Mouse (Mus musculus): ENCODE measurements around the gene Tapbpl.

Gene Tapbpl

GRCm38 (mm10) chr6:125231117-125232044 is at the start of gene Tapbpl:
Gene Tapbpl, minus strand, starts transcription at chr6:125231860.
- CTCF ChIA-PET: interaction anchor here (0.6 to 2.7 kb wide), 7 partner anchors 12 to 116 kb away, joined by 3 to 10 read pairs (median 3); no protein-coding TSS in a partner anchor
- POLR2A ChIA-PET: interaction anchor here in 3 of 4 experiments (0.6 to 3.8 kb wide), 27 partner anchors 10 to 490 kb away, joined by 3 to 22 read pairs (median 4); partner anchors contain the start of genes Mrpl51 (in 2 of the 3), Ncapd2 (in 2 of the 3), Vamp1 (in 2 of the 3) and Grcc10 (in 1 of the 3)

- CTCF ChIA-PET: interaction anchor here in 2 of 4 experiments (0.9 to 1.1 kb wide), 4 partner anchors 19 to 323 kb away, joined by 3 to 4 read pairs (median 3); no protein-coding TSS in a partner anchor
Measured at GRCm38 (mm10) chr6:125279729-125280128, 48.1 kb upstream of the Tapbpl start.

GRCm38 (mm10) chr6:125274841-125275563 is 43.3 kb upstream of the Tapbpl start:
- CTCF ChIA-PET: interaction anchor here (0.5 to 3.3 kb wide), 79 partner anchors 9 to 893 kb away, joined by 3 to 30 read pairs (median 4); partner anchors contain the start of genes Tuba3a (in 2 of the 4), Lag3 (in 1 of the 4), Lpar5 (in 1 of the 4) and P3h3 (in 1 of the 4)
- POLR2A ChIA-PET: interaction anchor here in 3 of 4 experiments (0.7 to 2.2 kb wide), 13 partner anchors 10 to 344 kb away, joined by 3 to 7 read pairs (median 3); partner anchors contain the start of genes Mrpl51 (in 2 of the 3), Ncapd2 (in 2 of the 3), Mlf2 (in 1 of the 3) and Vamp1 (in 1 of the 3)

More at GRCm38 (mm10) chr6:125279729-125280128, 48.1 kb upstream of the Tapbpl start:
- POLR2A ChIA-PET: interaction anchor here in 3 of 4 experiments (0.6 to 1.3 kb wide), 7 partner anchors 20 to 811 kb away, joined by 3 to 5 read pairs (median 4); no protein-coding TSS in a partner anchor

GRCm38 (mm10) chr6:125272228-125272785 is 40.6 kb upstream of the Tapbpl start:
- CTCF ChIA-PET: interaction anchor here in 3 of 4 experiments (0.6 to 2.0 kb wide), 9 partner anchors 15 to 491 kb away, joined by 3 to 11 read pairs (median 4); partner anchors contain the start of gene Gapdh (in 1 of the 3)
- POLR2A ChIA-PET: interaction anchor here in 3 of 4 experiments (0.6 to 4.4 kb wide), 13 partner anchors 9 to 389 kb away, joined by 3 to 23 read pairs (median 4); partner anchors contain the start of genes Mrpl51 (in 1 of the 3), Ncapd2 (in 1 of the 3) and Tapbpl (in 1 of the 3)

GRCm38 (mm10) chr6:125271455-125272227 is 40.0 kb upstream of the Tapbpl start:
- POLR2A ChIA-PET: interaction anchor here (0.6 to 4.4 kb wide), 23 partner anchors 10 to 331 kb away, joined by 3 to 23 read pairs (median 4); partner anchors contain the start of genes Gapdh (in 1 of the 4), Mrpl51 (in 1 of the 4), Ncapd2 (in 1 of the 4) and Tapbpl (in 1 of the 4)
- CTCF ChIA-PET: interaction anchor here (0.5 to 2.5 kb wide), 24 partner anchors 13 to 490 kb away, joined by 3 to 11 read pairs (median 4); partner anchors contain the start of genes Gapdh (in 1 of the 4), Tapbpl (in 1 of the 4), Tuba3a (in 1 of the 4) and Vamp1 (in 1 of the 4)

- ChIA-PET CTCF (interaction anchor here in 3 of 4 experiments (0.6 to 1.9 kb wide), 4 partner anchors 16 to 115 kb away, joined by 3 to 6 read pairs (median 3); no protein-coding TSS in a partner anchor), POLR2A (interaction anchor here (0.5 to 4.4 kb wide), 13 partner anchors 11 to 1203 kb away, joined by 3 to 23 read pairs (median 3); partner anchors contain the start of genes Gapdh (in 1 of the 4) and Vamp1 (in 1 of the 4))
Measured at GRCm38 (mm10) chr6:125268799-125269198, 37.1 kb upstream of the Tapbpl start.

- POLR2A ChIA-PET: interaction anchor here (0.9 to 2.5 kb wide), 8 partner anchors 76 to 106 kb away, joined by 3 to 9 read pairs (median 4); partner anchors contain the start of genes Gapdh (in 1 of the 4), Mrpl51 (in 1 of the 4) and Ncapd2 (in 1 of the 4)
- CTCF ChIA-PET: interaction anchor here in 1 of 4 experiments (1.4 kb wide), 1 partner anchor 102 kb away, joined by 5 read pairs; no protein-coding TSS in a partner anchor
Measured at GRCm38 (mm10) chr6:125267469-125267868, 35.8 kb upstream of the Tapbpl start.

- ChIA-PET CTCF (interaction anchor here (0.6 to 1.4 kb wide), 7 partner anchors 9 to 155 kb away, joined by 3 to 5 read pairs (median 3); no protein-coding TSS in a partner anchor), POLR2A (interaction anchor here (0.6 to 2.5 kb wide), 9 partner anchors 36 to 178 kb away, joined by 3 to 6 read pairs (median 3); partner anchors contain the start of genes Mrpl51 (in 1 of the 4) and Ncapd2 (in 1 of the 4))
Measured at GRCm38 (mm10) chr6:125266600-125266999, 34.9 kb upstream of the Tapbpl start.

GRCm38 (mm10) chr6:125266091-125266490 is 34.4 kb upstream of the Tapbpl start:
- POLR2A ChIA-PET: interaction anchor here (0.5 to 2.5 kb wide), 10 partner anchors 19 to 127 kb away, joined by 3 to 6 read pairs (median 3); partner anchors contain the start of genes Mrpl51 (in 1 of the 4) and Ncapd2 (in 1 of the 4)
- CTCF ChIA-PET: interaction anchor here in 3 of 4 experiments (0.8 to 1.4 kb wide), 5 partner anchors 9 to 101 kb away, joined by 3 to 5 read pairs (median 4); no protein-coding TSS in a partner anchor

- POLR2A ChIA-PET: interaction anchor here in 2 of 4 experiments (1.3 to 2.5 kb wide), 2 partner anchors 99 to 100 kb away, joined by 3 to 6 read pairs; no protein-coding TSS in a partner anchor
- CTCF ChIA-PET: interaction anchor here in 1 of 4 experiments (1.0 to 1.4 kb wide), 2 partner anchors 32 to 418 kb away, joined by 3 read pairs; no protein-coding TSS in a partner anchor
Measured at GRCm38 (mm10) chr6:125265239-125265638, 33.6 kb upstream of the Tapbpl start.

- ChIA-PET POLR2A (no interaction called here), CTCF (no interaction called here)
Measured at GRCm38 (mm10) chr6:125264219-125264618, 32.6 kb upstream of the Tapbpl start.

- ChIA-PET POLR2A (interaction anchor here in 3 of 4 experiments (0.5 to 2.2 kb wide), 13 partner anchors 19 to 568 kb away, joined by 3 to 11 read pairs (median 4); partner anchors contain the start of genes Mrpl51 (in 1 of the 3) and Ncapd2 (in 1 of the 3)), CTCF (interaction anchor here in 2 of 4 experiments (0.6 to 0.7 kb wide), 3 partner anchors 28 to 55 kb away, joined by 3 to 8 read pairs (median 4); partner anchors contain the start of gene Tapbpl (in 1 of the 2))
Measured at GRCm38 (mm10) chr6:125260006-125260555, 28.4 kb upstream of the Tapbpl start.

GRCm38 (mm10) chr6:125256222-125256966 is 24.7 kb upstream of the Tapbpl start:
- ChIA-PET CTCF (interaction anchor here in 2 of 4 experiments (0.7 to 1.4 kb wide), 2 partner anchors 91 to 94 kb away, joined by 3 read pairs; no protein-coding TSS in a partner anchor), POLR2A (interaction anchor here in 3 of 4 experiments (0.6 to 2.6 kb wide), 22 partner anchors 11 to 282 kb away, joined by 3 to 22 read pairs (median 3); partner anchors contain the start of genes Cd27 (in 1 of the 3), Mrpl51 (in 1 of the 3), Ncapd2 (in 1 of the 3) and Tapbpl (in 1 of the 3))

GRCm38 (mm10) chr6:125255516-125256044 is 23.9 kb upstream of the Tapbpl start:
- ChIA-PET POLR2A (interaction anchor here in 3 of 4 experiments (0.7 to 2.6 kb wide), 16 partner anchors 10 to 283 kb away, joined by 3 to 22 read pairs (median 4); partner anchors contain the start of genes Cd27 (in 1 of the 3), Mrpl51 (in 1 of the 3), Ncapd2 (in 1 of the 3) and Tapbpl (in 1 of the 3)), CTCF (interaction anchor here in 2 of 4 experiments (0.7 to 1.4 kb wide), 2 partner anchors 90 to 93 kb away, joined by 3 read pairs; no protein-coding TSS in a partner anchor)

Measured in embryonic stem cell, embryonic (primary cell).